Mouse (Mus musculus): ENCODE data around the gene Nme8.

Gene Nme8

GRCm38 (mm10) chr13:19640203-19640851, 57.3 kb downstream of the Nme8 start:
- DNase-seq (ENCODE audit: low spot score) = peak; percentile 12

GRCm38 (mm10) chr13:19636131-19636530, 61.5 kb downstream of the Nme8 start:
- DNase-seq (ENCODE audit: low spot score) = peak; percentile 33

- no peak for DNase-seq (ENCODE audit: low spot score)
These were observed 66.6 kb downstream of the Nme8 start for GRCm38 (mm10) chr13:19630768-19631709.

- no peak for DNase-seq (ENCODE audit: low spot score)
These were observed 71.1 kb downstream of the Nme8 start for GRCm38 (mm10) chr13:19626473-19626872.

- no peak for DNase-seq (ENCODE audit: low spot score)
These were observed 72.8 kb downstream of the Nme8 start for GRCm38 (mm10) chr13:19624632-19625320.

GRCm38 (mm10) chr13:19623228-19623905, 74.2 kb downstream of the Nme8 start:
- no peak for DNase-seq (ENCODE audit: low spot score)

GRCm38 (mm10) chr13:19622573-19623227, 74.9 kb downstream of the Nme8 start, which contains the start of gene Sfrp4:
Sfrp4 (plus strand) TSS chr13:19623104.
- DNase-seq (ENCODE audit: low spot score) = peak; percentile 14

GRCm38 (mm10) chr13:19619216-19619927, 78.2 kb downstream of the Nme8 start, which contains the start of gene Epdr1:
Epdr1 (minus strand) TSS chr13:19619927.
- peak; percentile 78 for DNase-seq (ENCODE audit: low spot score)

- peak; percentile 33 for DNase-seq (ENCODE audit: low spot score)
These were observed 78.8 kb downstream of the Nme8 start for GRCm38 (mm10) chr13:19618841-19619215.

GRCm38 (mm10) chr13:19618081-19618480, 79.5 kb downstream of the Nme8 start:
- no peak for DNase-seq (ENCODE audit: low spot score)

- DNase-seq (ENCODE audit: low spot score) = no peak
These were observed 83.3 kb downstream of the Nme8 start for GRCm38 (mm10) chr13:19614311-19614710.

- no peak for DNase-seq (ENCODE audit: low spot score)
These were observed 84.2 kb downstream of the Nme8 start for GRCm38 (mm10) chr13:19613426-19613825.

- no peak for DNase-seq (ENCODE audit: low spot score)
These were observed 84.6 kb downstream of the Nme8 start for GRCm38 (mm10) chr13:19612963-19613362.

- DNase-seq (ENCODE audit: low spot score) = peak; percentile 43
These were observed 85.2 kb downstream of the Nme8 start for GRCm38 (mm10) chr13:19612348-19612747.

GRCm38 (mm10) chr13:19608120-19608519, 89.5 kb downstream of the Nme8 start:
- DNase-seq (ENCODE audit: low spot score) = no peak

- no peak for DNase-seq (ENCODE audit: low spot score)
These were observed 92.7 kb downstream of the Nme8 start for GRCm38 (mm10) chr13:19604916-19605315.

- DNase-seq (ENCODE audit: low spot score) = no peak
These were observed 93.9 kb downstream of the Nme8 start for GRCm38 (mm10) chr13:19603719-19604118.

- DNase-seq (ENCODE audit: low spot score) = no peak
These were observed 95.1 kb downstream of the Nme8 start for GRCm38 (mm10) chr13:19602531-19602930.

GRCm38 (mm10) chr13:19599242-19599641, 98.4 kb downstream of the Nme8 start:
- peak; percentile 42 for DNase-seq (ENCODE audit: low spot score)

GRCm38 (mm10) chr13:19595141-19595540, 102.5 kb downstream of the Nme8 start:
- no peak for DNase-seq (ENCODE audit: low spot score)
